Mouse (Mus musculus): ENCODE results near the gene N4bp2l2.

DNA sequence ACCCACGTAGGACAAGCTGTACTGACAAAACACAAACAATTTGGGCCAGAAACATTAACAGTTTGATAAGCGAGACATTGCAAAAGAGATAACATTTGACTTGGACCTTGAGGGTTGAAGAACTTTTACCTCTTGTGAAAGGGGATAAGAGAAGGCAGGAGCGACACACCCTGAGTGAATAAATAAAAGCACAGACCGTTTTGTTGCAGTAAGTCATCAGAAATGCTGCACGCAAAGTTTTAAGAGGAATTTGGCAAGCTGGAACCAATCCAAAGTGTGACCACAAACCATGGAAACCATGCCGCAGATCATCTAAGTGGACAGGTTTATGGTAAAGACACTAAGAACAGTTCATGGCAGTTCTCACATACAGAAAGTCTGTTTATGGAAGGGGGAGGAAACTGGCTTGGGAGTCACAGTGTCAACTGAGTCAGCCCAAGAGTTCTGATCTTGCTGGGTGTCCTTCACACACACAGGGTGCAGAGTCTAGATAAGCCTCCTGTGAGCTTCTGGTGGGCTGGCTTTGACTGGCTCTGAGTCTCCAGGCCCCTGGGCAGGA lies 87.3 kb downstream of the N4bp2l2 start:
- TF ChIP-seq POLR2A (IDR thresholded peaks at IDR 0.05; ENCODE audit: low read depth, low read length) (no peak), CTCF (conservative IDR thresholded peaks at IDR 0.05; ENCODE audit: insufficient read depth, insufficient read length, low read depth, low read length) (no peak)
